Mouse (Mus musculus): ENCODE results near the gene Tmem135. TPM values are rescaled to one million over a fixed set of nuclear protein-coding genes. Genes with fewer than 3 reads are reported as not detected.

The Tmem135 gene
- polyA plus RNA-seq, 1 experiment from 2014 or later, result 27.5 TPM

DNA sequence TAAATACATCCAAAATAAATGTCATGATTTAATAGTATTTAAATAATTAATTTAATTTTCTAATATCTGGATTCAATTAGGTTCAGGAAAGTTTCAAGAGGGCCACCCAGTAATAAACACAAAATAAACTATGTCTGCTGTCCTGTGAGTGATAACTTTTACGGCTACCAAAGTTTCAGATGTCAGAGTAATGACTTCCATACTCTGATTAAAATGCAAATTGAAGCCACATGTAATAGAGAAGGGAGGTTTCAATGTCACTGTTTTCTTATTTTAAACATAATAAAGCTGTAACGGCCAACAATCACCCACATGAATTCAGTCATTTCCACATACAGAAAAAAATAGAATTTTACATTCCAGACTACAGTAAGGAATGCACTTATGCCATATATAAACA, 145.2 kb downstream of the Tmem135 start:
- H3K4me3 ChIP-seq (replicated peaks; ENCODE audit: low read length), result no peak overlapping the region
- H3K27me3 ChIP-seq (replicated peaks; ENCODE audit: control insufficient read depth, insufficient read depth, low read length), result no peaks in the 10 kb centered on the region
- H3K9me3 ChIP-seq (ENCODE audit: control insufficient read depth, low read length), result no peaks in the 10 kb centered on the region
- no peak overlapping the region for H3K4me2 ChIP-seq (ENCODE audit: low read length)
- H3K4me1 ChIP-seq (replicated peaks; ENCODE audit: control insufficient read depth, insufficient read depth, low read length), result no peaks in the 10 kb centered on the region
- WGBS, result 82% methylated on average over 2 of the region's 2 CpGs
- ATAC-seq, result no peak
- H3K36me3 ChIP-seq (ENCODE audit: control insufficient read depth, insufficient read depth), result no peaks in the 10 kb centered on the region
- no peak overlapping the region for H3K9ac ChIP-seq (replicated peaks; ENCODE audit: low read depth, low read length)
- no peak overlapping the region for H3K27ac ChIP-seq (ENCODE audit: low read length)

GRCm38 (mm10) chr7:89257871-89258502, 146.0 kb downstream of the Tmem135 start:
- Histone ChIP-seq H3K4me2 (ENCODE audit: low read length) (no peak overlapping the region), H3K9me3 (ENCODE audit: control insufficient read depth, low read length) (no peaks in the 10 kb centered on the region)
- WGBS, result 82% methylated on average over 4 of the region's 4 CpGs

GRCm38 (mm10) chr7:89253772-89254171, 150.2 kb downstream of the Tmem135 start:
- Histone ChIP-seq H3K27me3 (replicated peaks; ENCODE audit: control insufficient read depth, insufficient read depth, low read length) (no peaks in the 10 kb centered on the region), H3K4me3 (replicated peaks; ENCODE audit: low read length) (no peak overlapping the region), H3K4me1 (replicated peaks; ENCODE audit: control insufficient read depth, insufficient read depth, low read length) (no peaks in the 10 kb centered on the region), H3K9me3 (ENCODE audit: control insufficient read depth, low read length) (no peaks in the 10 kb centered on the region), H3K36me3 (ENCODE audit: control insufficient read depth, insufficient read depth) (no peaks in the 10 kb centered on the region), H3K4me2 (ENCODE audit: low read length) (no peak overlapping the region), H3K27ac (ENCODE audit: low read length) (no peak overlapping the region), H3K9ac (replicated peaks; ENCODE audit: low read depth, low read length) (no peak overlapping the region)
- no peak for ATAC-seq
- 86% methylated on average over 3 of the region's 3 CpGs for WGBS

More at GRCm38 (mm10) chr7:89257871-89258502, 146.0 kb downstream of the Tmem135 start:
- no peak for ATAC-seq
- Histone ChIP-seq H3K4me1 (replicated peaks; ENCODE audit: control insufficient read depth, insufficient read depth, low read length) (no peaks in the 10 kb centered on the region), H3K9ac (replicated peaks; ENCODE audit: low read depth, low read length) (no peak overlapping the region), H3K36me3 (ENCODE audit: control insufficient read depth, insufficient read depth) (no peaks in the 10 kb centered on the region), H3K27me3 (replicated peaks; ENCODE audit: control insufficient read depth, insufficient read depth, low read length) (no peaks in the 10 kb centered on the region), H3K27ac (ENCODE audit: low read length) (no peak overlapping the region), H3K4me3 (replicated peaks; ENCODE audit: low read length) (no peak overlapping the region)

DNA sequence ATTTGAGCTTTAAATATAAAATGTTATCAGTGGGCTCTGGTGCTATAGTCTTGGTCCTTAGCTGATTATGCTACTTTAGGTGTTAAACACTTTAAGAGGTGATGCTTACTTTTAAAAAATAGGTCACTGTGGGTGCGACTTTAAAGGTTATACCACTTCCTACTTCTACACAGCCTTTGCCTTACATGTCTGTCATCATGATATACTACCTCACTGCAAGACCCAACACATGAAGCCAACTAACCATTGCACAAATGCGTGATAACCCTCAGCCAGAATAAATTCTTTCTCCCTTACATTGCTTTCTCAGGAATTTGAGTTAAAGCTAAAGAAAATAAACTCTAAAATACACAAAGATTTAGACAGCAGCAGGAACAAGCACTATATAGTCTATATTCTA, 150.7 kb downstream of the Tmem135 start:
- no peak overlapping the region for H3K4me3 ChIP-seq (replicated peaks; ENCODE audit: low read length)
- no peak for ATAC-seq
- H3K9me3 ChIP-seq (ENCODE audit: control insufficient read depth, low read length), result no peaks in the 10 kb centered on the region
- H3K36me3 ChIP-seq (ENCODE audit: control insufficient read depth, insufficient read depth), result no peaks in the 10 kb centered on the region
- WGBS, result 93% methylated on average over 2 of the region's 2 CpGs
- no peaks in the 10 kb centered on the region for H3K4me1 ChIP-seq (replicated peaks; ENCODE audit: control insufficient read depth, insufficient read depth, low read length)
- H3K27ac ChIP-seq (ENCODE audit: low read length), result no peak overlapping the region
- no peak overlapping the region for H3K4me2 ChIP-seq (ENCODE audit: low read length)
- no peaks in the 10 kb centered on the region for H3K27me3 ChIP-seq (replicated peaks; ENCODE audit: control insufficient read depth, insufficient read depth, low read length)
- no peak overlapping the region for H3K9ac ChIP-seq (replicated peaks; ENCODE audit: low read depth, low read length)

GRCm38 (mm10) chr7:89251880-89252453, 152.1 kb downstream of the Tmem135 start:
- WGBS, result 90% methylated on average over 4 of the region's 4 CpGs
- H3K9me3 ChIP-seq (ENCODE audit: control insufficient read depth, low read length), result no peaks in the 10 kb centered on the region
- no peaks in the 10 kb centered on the region for H3K27me3 ChIP-seq (replicated peaks; ENCODE audit: control insufficient read depth, insufficient read depth, low read length)
- no peak overlapping the region for H3K27ac ChIP-seq (ENCODE audit: low read length)
- no peaks in the 10 kb centered on the region for H3K4me1 ChIP-seq (replicated peaks; ENCODE audit: control insufficient read depth, insufficient read depth, low read length)
- no peak for ATAC-seq
- H3K4me3 ChIP-seq (replicated peaks; ENCODE audit: low read length), result no peak overlapping the region
- no peak overlapping the region for H3K4me2 ChIP-seq (ENCODE audit: low read length)
- H3K9ac ChIP-seq (replicated peaks; ENCODE audit: low read depth, low read length), result no peak overlapping the region
- no peaks in the 10 kb centered on the region for H3K36me3 ChIP-seq (ENCODE audit: control insufficient read depth, insufficient read depth)

GRCm38 (mm10) chr7:89248135-89248850, 155.7 kb downstream of the Tmem135 start:
- 66% methylated on average over 7 of the region's 7 CpGs for WGBS
- Histone ChIP-seq H3K27ac (ENCODE audit: low read length) (no peak overlapping the region), H3K9ac (replicated peaks; ENCODE audit: low read depth, low read length) (no peak overlapping the region), H3K27me3 (replicated peaks; ENCODE audit: control insufficient read depth, insufficient read depth, low read length) (no peaks in the 10 kb centered on the region), H3K36me3 (ENCODE audit: control insufficient read depth, insufficient read depth) (no peaks in the 10 kb centered on the region), H3K9me3 (ENCODE audit: control insufficient read depth, low read length) (no peaks in the 10 kb centered on the region), H3K4me3 (replicated peaks; ENCODE audit: low read length) (no peak overlapping the region), H3K4me2 (ENCODE audit: low read length) (no peak overlapping the region), H3K4me1 (replicated peaks; ENCODE audit: control insufficient read depth, insufficient read depth, low read length) (no peaks in the 10 kb centered on the region)
- ATAC-seq, result no peak

- no peak overlapping the region for H3K27ac ChIP-seq (ENCODE audit: low read length)
- H3K27me3 ChIP-seq (replicated peaks; ENCODE audit: control insufficient read depth, insufficient read depth, low read length), result no peaks in the 10 kb centered on the region
- no peak for ATAC-seq
- no peak overlapping the region for H3K4me2 ChIP-seq (ENCODE audit: low read length)
- no peaks in the 10 kb centered on the region for H3K4me1 ChIP-seq (replicated peaks; ENCODE audit: control insufficient read depth, insufficient read depth, low read length)
- H3K36me3 ChIP-seq (ENCODE audit: control insufficient read depth, insufficient read depth), result no peaks in the 10 kb centered on the region
- no peak overlapping the region for H3K4me3 ChIP-seq (replicated peaks; ENCODE audit: low read length)
- no peak overlapping the region for H3K9ac ChIP-seq (replicated peaks; ENCODE audit: low read depth, low read length)
- H3K9me3 ChIP-seq (ENCODE audit: control insufficient read depth, low read length), result no peaks in the 10 kb centered on the region
- WGBS, result 98% methylated on average over 2 of the region's 2 CpGs
These were observed 156.9 kb downstream of the Tmem135 start for GRCm38 (mm10) chr7:89247012-89247710.

- no peak overlapping the region for H3K4me2 ChIP-seq (ENCODE audit: low read length)
- no peak overlapping the region for H3K4me3 ChIP-seq (replicated peaks; ENCODE audit: low read length)
- no peaks in the 10 kb centered on the region for H3K4me1 ChIP-seq (replicated peaks; ENCODE audit: control insufficient read depth, insufficient read depth, low read length)
- H3K9me3 ChIP-seq (ENCODE audit: control insufficient read depth, low read length), result no peaks in the 10 kb centered on the region
- WGBS, result 95% methylated on average over 4 of the region's 4 CpGs
- ATAC-seq, result no peak
- H3K27ac ChIP-seq (ENCODE audit: low read length), result no peak overlapping the region
- H3K36me3 ChIP-seq (ENCODE audit: control insufficient read depth, insufficient read depth), result no peaks in the 10 kb centered on the region
- no peaks in the 10 kb centered on the region for H3K27me3 ChIP-seq (replicated peaks; ENCODE audit: control insufficient read depth, insufficient read depth, low read length)
- H3K9ac ChIP-seq (replicated peaks; ENCODE audit: low read depth, low read length), result no peak overlapping the region
These were observed 161.5 kb downstream of the Tmem135 start for GRCm38 (mm10) chr7:89242565-89242964.

GRCm38 (mm10) chr7:89242143-89242542, 161.9 kb downstream of the Tmem135 start:
- no peak overlapping the region for H3K9ac ChIP-seq (replicated peaks; ENCODE audit: low read depth, low read length)
- 92% methylated on average over 2 of the region's 2 CpGs for WGBS
- H3K4me2 ChIP-seq (ENCODE audit: low read length), result no peak overlapping the region
- H3K4me3 ChIP-seq (replicated peaks; ENCODE audit: low read length), result no peak overlapping the region
- H3K4me1 ChIP-seq (replicated peaks; ENCODE audit: control insufficient read depth, insufficient read depth, low read length), result no peaks in the 10 kb centered on the region
- ATAC-seq, result no peak
- no peaks in the 10 kb centered on the region for H3K27me3 ChIP-seq (replicated peaks; ENCODE audit: control insufficient read depth, insufficient read depth, low read length)
- no peaks in the 10 kb centered on the region for H3K9me3 ChIP-seq (ENCODE audit: control insufficient read depth, low read length)
- no peak overlapping the region for H3K27ac ChIP-seq (ENCODE audit: low read length)
- H3K36me3 ChIP-seq (ENCODE audit: control insufficient read depth, insufficient read depth), result no peaks in the 10 kb centered on the region

Data from forebrain, embryonic 16.5 days (tissue).